Mouse (Mus musculus) thymus, adult 2 months (tissue): Measurements from ENCODE around the gene Syngr4.
"Not testable (repeated sequence)": the region's sequence is repeated elsewhere in the genome, so short reads cannot be mapped to it uniquely, and the experiment has no call there.

Experiments used
- CTCF ChIP-seq: fragments of 200-500 bp; IDR thresholded peaks from 2 replicates; pipeline ENCODE4 v1.5.1; 2012; ENCODE audit warnings: mild to moderate bottlenecking, control low read depth, low read length, moderate library complexity, borderline replicate concordance; ENCODE audit not compliant: control insufficient read depth, poor library complexity, insufficient read depth; ENCODE audit errors: extremely low read depth
- POLR2A ChIP-seq: fragments of 200-500 bp; IDR thresholded peaks from 2 replicates; pipeline ENCODE4 v1.6.1; 2012; ENCODE audit warnings: mild to moderate bottlenecking, low read length, control low read depth, moderate library complexity; ENCODE audit not compliant: control insufficient read depth, poor library complexity, insufficient read depth; ENCODE audit errors: extremely low read depth

DNA sequence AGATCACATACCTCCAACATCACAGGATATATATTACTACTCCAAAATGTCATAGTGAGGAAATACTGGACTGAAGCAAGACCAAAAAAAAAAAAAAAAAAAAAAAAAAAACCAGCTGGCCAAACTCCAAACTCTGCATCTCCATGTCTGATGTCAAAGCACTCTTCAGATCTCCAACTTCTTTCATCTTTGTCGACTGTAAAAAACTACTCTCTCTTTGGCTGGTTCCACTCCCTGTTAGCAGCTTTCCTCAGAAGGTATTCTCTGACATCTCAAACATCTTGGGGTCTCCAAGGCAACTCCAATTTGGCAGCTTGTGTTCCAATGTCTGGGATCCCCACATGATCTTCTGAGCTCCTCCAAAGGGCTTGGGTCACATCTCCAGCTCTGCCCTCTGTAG, 18.2 kb downstream of the Syngr4 start, which contains the start of gene Grin2d:
- TF ChIP-seq CTCF, POLR2A: not testable (repeated sequence)
